Mouse (Mus musculus): Measurements from ENCODE around the gene Ffar4.

Ffar4 gene

DNA sequence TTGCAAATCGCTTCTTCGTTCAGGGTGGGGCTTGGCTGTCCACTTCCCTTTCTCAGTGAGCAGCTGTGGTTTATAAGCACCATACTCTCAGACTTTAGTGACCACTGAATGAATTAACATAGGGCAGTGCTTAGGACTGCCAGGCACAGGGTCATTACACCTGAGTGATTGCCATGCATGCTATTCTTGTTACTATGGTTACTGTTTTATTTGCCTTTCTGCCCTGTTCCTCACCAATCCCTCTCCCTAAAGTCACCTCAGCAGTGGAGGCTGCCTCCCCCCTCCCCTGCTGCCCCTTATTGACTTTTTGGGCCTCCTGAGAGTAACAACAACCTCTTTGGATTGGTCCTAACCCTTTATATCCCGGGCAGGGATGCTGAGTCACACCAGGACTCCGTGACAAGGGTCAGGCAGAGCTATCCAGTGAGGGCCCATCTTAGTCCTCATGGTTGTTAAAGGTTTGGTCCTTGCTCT lies 5.3 kb upstream of the Ffar4 start:
- no peak for ATAC-seq (ENCODE audit: insufficient number of reproducible peaks, low FRiP score, low TSS enrichment)

- no peak for ATAC-seq (ENCODE audit: insufficient number of reproducible peaks, low FRiP score, low TSS enrichment)
Observed at GRCm38 (mm10) chr19:38096231-38096630, 640 bp upstream of the Ffar4 start.

- ATAC-seq (ENCODE audit: insufficient number of reproducible peaks, low FRiP score, low TSS enrichment), result no peak
Observed at GRCm38 (mm10) chr19:38107871-38108270, 11.0 kb downstream of the Ffar4 start.

DNA sequence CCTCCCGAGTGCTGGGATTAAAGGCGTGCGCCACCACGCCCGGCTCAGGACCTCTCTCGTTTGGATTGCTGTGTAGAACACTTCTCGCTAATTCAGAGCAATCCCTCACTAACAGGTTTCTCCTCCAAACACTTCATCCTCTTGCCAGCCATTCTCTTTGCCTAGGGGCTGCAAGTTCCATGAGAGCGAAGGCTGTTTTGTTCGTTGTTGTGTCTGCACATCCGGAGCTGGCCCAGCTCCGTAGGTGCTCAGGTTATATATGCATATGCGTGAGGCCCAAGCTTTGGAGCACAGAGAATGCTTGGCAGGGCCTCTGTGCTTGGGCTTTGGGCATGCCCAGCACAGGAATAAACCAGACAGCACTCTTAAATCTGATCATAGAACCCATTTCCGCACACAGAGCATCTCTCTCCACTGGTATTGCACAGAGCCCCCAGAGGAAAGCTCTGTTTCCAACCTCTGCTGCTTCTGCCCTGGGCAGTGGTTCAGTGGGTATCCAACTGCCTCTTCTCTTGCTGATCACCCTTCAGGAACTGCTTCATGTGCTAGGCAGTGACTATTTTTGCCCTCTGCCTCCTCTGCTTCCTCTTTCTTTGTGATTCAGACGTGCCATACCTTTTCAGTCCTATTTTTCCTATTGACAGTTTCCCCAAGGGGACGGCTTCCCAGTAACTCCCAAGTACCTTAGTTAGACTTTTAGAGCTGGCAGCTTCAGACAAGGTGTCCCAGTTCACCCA lies 12.8 kb downstream of the Ffar4 start:
- no peak for ATAC-seq (ENCODE audit: insufficient number of reproducible peaks, low FRiP score, low TSS enrichment)

DNA sequence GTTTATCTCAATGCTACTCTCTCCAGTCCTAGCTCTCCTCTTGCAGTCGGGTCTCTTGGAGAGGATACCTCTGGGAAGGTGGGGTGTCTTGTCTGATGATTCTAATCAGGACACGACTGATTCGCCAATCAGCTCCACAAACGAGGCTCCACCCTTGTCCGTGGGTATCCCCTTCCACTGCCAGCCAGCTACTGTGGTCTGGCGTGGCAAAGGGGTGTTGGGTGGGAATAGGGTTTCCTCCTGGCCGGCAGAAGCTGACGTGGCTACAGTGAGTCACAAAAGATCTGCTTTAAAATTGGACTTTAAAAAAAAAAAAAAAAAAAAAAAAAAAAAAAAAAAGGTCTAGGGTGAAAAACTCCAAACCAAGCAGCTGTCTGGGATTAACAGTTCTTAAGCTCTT lies 14.2 kb downstream of the Ffar4 start:
- ATAC-seq (ENCODE audit: insufficient number of reproducible peaks, low FRiP score, low TSS enrichment), result no peak

DNA sequence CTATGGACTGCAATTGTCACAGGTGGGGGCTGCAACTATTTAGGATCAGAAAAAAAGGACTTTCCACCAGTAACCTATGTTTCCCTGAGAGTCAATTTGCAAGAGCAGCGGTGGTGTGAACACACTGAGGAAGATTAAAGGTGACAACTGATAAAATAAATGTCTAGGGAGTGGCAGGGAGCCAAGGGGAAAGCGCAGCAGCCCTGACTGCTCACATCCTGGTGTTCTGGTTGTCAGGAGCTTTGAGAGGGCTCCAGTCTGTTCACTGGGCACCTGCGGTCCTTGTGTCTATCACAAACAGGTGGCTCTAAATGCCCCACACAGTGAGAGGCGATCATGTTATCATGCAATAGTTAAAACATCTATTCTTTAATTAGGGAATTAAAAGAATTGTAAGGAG lies 15.7 kb downstream of the Ffar4 start:
- no peak for ATAC-seq (ENCODE audit: insufficient number of reproducible peaks, low FRiP score, low TSS enrichment)

DNA sequence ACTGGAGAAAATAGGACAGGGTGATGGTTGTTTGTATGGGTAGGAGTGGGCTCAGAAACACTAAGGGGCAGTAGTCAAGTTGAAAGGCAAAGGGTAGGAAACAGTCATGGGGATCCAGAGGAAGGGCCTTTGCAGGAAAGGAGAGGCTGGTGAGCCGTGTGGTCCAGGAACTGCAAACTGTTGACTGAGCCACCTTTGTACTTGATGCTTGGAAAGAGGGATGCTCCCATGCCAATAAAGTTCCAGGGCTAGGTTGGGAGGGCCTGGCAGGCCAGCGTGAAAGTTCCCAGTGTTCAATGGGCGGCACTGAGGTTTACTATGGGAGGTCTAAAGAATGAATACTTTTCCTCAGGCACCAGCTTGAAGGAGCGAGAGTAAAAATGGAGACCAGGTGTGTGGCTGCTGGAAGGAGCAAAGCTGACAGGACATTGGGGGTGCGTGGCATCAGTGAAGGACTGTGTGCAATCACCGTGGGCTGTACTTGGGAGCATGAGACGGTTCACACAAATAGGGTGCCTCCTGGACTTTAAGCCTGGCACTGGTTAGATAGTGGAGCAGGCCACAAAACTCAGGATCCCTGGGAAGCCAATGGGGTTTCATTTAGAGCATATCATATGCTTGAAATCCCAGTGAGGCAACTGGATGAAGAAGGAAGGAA lies 18.1 kb downstream of the Ffar4 start:
- ATAC-seq (ENCODE audit: insufficient number of reproducible peaks, low FRiP score, low TSS enrichment), result no peak

DNA sequence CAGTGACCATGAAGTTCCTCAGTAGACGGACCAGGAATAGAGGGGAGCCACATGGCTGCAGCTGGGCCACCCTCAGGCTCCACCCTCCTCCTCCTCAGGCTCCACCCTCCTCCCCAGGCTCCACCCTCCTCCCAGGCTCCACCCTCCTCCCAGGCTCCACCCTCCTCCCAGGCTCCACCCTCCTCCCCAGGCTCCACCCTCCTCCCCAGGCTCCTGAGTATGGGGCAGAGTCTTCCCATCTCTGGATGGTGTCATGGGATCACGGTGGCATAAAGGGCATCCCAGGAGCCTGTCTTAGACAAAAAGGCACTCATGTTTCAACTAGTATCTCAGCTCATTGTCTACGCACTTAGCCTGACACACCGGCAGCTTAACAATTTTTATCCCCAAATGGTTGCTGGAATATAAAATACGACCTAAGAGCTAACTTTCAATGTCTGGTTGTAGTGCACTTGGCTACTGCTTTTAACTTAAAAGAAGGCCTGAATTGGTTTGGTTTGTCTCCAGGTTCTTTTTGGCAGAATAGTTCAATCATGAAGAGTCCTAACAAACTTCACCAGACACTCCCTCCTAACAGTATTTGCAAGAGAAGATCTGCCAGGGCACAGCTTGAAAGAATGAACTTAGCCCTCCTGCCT lies 23.4 kb downstream of the Ffar4 start:
- no peak for ATAC-seq (ENCODE audit: insufficient number of reproducible peaks, low FRiP score, low TSS enrichment)

DNA sequence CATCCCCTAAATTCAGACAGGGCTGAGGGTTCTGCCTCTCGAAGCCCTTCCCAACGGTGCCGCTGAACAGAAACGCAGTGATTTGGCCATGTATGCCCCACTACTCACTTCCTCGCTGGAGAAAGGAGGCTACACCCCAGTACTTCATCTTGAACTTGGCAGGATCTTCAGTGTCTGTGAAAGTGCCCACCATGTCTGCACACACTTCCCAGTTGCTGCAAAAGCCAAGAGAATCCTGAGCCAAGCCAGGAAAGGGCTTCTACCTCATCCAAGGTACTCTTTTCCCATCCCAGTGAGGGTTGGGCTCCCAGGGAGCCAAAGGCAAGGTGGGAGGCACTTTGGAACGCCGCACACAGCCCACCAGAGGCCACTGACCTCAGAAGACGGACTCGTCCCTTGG lies 27.1 kb downstream of the Ffar4 start:
- ATAC-seq (ENCODE audit: insufficient number of reproducible peaks, low FRiP score, low TSS enrichment), result no peak

DNA sequence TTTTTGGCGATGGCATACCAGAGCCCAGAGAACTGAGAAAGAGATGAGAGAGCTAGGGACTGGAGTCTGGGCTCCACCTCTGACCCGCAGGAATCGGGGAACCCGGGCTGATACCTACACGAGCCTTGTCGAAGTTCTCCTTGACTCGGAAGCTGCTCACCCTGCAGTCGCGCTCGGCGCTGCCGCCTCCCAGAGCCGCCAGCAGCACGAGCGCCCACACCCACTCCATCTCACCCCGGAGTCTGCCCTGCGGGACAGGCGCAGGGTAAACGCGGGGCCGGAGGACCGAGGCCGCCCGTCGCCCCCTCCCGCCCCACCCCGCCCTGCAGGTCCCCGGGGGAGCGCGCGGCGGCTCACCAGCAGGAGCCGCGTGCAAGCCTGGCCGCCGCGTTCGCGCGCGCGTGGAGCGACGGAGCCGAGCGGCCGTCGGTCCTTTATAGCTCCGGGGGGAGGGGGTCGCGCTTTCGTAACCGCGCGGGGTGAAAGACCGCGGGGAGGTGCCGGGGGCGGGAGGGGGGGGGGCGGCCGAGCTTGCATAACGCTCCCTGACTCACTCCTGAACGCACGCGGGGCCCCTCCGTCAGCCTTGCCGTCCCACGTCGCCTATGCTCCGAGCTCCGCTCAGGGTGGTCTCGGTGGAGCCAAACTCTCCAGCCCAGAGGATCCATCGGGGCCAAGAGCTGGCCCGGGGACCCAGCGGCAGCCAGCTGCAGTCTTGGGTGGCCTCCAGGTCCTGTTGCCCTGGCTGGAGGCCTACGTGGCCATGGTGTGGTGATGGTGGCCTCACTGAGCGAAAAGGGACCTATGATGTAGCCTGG lies 27.7 kb downstream of the Ffar4 start:
- no peak for ATAC-seq (ENCODE audit: insufficient number of reproducible peaks, low FRiP score, low TSS enrichment)

DNA sequence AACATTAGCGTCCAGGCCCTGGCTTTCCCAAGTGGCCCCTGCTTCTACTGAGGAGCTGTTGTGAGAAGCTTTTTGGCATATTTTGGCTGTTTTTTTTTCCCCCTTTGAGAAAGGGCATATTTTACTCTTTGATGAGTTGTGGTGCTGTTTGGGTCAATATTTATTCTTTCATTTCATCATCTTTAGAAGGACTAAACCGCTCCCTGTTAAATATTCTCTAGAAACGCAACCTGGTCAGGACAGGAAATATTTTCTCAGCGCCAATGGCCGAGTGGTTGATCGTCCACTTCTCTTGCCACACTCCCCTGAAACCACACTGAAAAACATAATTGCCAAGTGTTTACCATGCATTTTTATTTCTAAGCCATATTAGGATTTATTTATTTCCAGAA lies 28.3 kb downstream of the Ffar4 start, which contains the start of gene Rbp4:
Gene Rbp4, minus strand, starts transcription at position 63 of the 392 bp plus-strand sequence.
- ATAC-seq (ENCODE audit: insufficient number of reproducible peaks, low FRiP score, low TSS enrichment), result no peak

- ATAC-seq (ENCODE audit: insufficient number of reproducible peaks, low FRiP score, low TSS enrichment), result no peak
Observed at GRCm38 (mm10) chr19:38126656-38127055, 29.8 kb downstream of the Ffar4 start.

DNA sequence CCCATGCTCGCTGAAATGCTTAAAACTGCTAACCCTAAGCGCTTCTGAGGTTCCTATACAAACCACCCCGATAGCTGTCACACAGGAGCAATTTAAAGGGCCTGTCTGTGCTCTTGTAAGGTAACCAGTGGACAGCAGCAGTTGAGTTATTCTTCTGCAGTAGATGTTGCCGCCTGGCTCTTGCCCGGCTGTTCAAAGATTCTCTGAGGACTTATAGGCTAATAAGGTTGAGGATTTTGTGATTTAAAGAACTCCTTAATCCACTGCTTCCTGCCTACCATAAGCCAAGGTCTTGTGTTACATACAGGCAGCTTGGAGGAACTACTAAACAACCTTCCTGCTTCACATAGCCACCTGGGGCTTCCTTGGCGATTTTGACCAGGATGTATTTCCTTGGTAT lies 35.6 kb downstream of the Ffar4 start, which contains the start of gene Pde6c:
Gene Pde6c, plus strand, starts transcription at position 301 of the 400 bp plus-strand sequence.
- no peak for ATAC-seq (ENCODE audit: insufficient number of reproducible peaks, low FRiP score, low TSS enrichment)

GRCm38 (mm10) chr19:38133986-38134385 lies 37.1 kb downstream of the Ffar4 start:
- ATAC-seq (ENCODE audit: insufficient number of reproducible peaks, low FRiP score, low TSS enrichment), result no peak

- ATAC-seq (ENCODE audit: insufficient number of reproducible peaks, low FRiP score, low TSS enrichment), result no peak
Observed at GRCm38 (mm10) chr19:38134806-38135205, 37.9 kb downstream of the Ffar4 start.

DNA sequence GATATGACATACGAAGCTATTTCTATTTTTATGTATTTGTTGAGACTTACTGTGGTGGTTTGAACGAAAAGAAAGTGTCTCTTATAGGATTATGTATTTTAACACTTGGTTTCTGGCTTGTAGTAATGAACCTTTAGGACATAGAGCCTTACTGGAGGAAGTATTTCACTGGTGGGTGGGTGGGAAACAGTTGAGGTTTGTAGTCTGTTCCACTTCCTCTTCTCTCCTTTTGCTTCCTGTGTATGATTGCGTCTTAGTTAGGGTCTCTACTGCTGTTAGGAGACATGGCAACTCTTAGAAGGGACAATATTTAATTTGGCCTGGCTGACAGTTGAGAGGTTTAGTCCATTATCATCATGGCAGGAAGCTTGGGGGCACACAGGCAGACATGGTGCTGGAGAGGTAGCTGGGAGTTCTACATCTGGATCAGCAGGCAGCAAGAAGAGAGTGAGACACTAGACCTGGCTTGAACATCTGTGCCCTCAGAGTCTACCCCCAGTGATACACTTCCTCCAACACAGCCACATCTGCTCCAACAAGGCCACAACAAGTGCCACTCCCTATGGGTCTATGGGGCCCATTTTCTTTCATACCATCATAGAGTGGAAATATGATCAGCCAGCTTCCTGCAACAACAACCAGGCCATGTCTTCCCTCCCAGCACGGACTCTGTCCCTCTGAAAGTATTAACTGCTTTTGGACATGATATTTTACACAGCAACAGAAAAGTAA lies 46.8 kb downstream of the Ffar4 start:
- no peak for ATAC-seq (ENCODE audit: insufficient number of reproducible peaks, low FRiP score, low TSS enrichment)

- no peak for ATAC-seq (ENCODE audit: insufficient number of reproducible peaks, low FRiP score, low TSS enrichment)
Observed at GRCm38 (mm10) chr19:38156243-38156642, 59.4 kb downstream of the Ffar4 start.

GRCm38 (mm10) chr19:38161648-38162354 lies 64.9 kb downstream of the Ffar4 start:
- no peak for ATAC-seq (ENCODE audit: insufficient number of reproducible peaks, low FRiP score, low TSS enrichment)
